10 mouse cellular contexts compared by ENCODE assay signal in genomic region chr3:57487455-57488153, GRCm38 (mm10).
A peak's percentile ranks its signal among the peaks of the same experiment; 100 is the strongest.
DNase-seq lines count a peak whose midpoint lies in the region; ATAC-seq and TF ChIP-seq lines count a peak whose summit lies in the region.
"Had no signal": no experiment of that assay in that cellular context is flagged by ENCODE, and none has a peak within 500 bp of the region (broad histone marks: within the 10 kb centered on the region; RNA-seq: fewer than 3 reads in every experiment).

No protein-coding gene starts in this region.

- no peak overlapping the region for H3K27ac ChIP-seq in forebrain, embryonic 11.5 days (ENCODE audit: low read depth, low read length)
- H3K27ac ChIP-seq in forebrain, embryonic 13.5 days: no peak overlapping the region
- H3K27ac ChIP-seq in liver, embryonic 11.5 days (ENCODE audit: low read depth, low read length): peak overlapping the region; percentile 19; the same call in 1 of the 2 replicates
- no peak overlapping the region for H3K27ac ChIP-seq in left cerebral cortex, adult 2 months

- no peaks in the 10 kb centered on the region for H3K27me3 ChIP-seq in forebrain, embryonic 11.5 days (ENCODE audit: control insufficient read depth, insufficient read depth, low read length)
- H3K27me3 ChIP-seq in forebrain, embryonic 13.5 days: no peaks in the 10 kb centered on the region
- no peaks in the 10 kb centered on the region for H3K27me3 ChIP-seq in liver, embryonic 11.5 days (replicated peaks; ENCODE audit: control insufficient read depth, insufficient read depth, low read length)
- H3K27me3 ChIP-seq: megakaryocyte, embryonic 14.5 days had no signal

- no peak overlapping the region for H3K4me3 ChIP-seq in forebrain, embryonic 11.5 days (ENCODE audit: low read depth, low read length)
- no peak overlapping the region for H3K4me3 ChIP-seq in forebrain, embryonic 13.5 days
- H3K4me3 ChIP-seq in liver, embryonic 11.5 days (ENCODE audit: low read depth, low read length): no peak overlapping the region
- H3K4me3 ChIP-seq in left cerebral cortex, adult 2 months: no peak overlapping the region
- H3K4me3 ChIP-seq: megakaryocyte, embryonic 14.5 days had no signal

- H3K36me3 ChIP-seq in forebrain, embryonic 11.5 days (ENCODE audit: control insufficient read depth, insufficient read depth, low read length): no peaks in the 10 kb centered on the region
- no peaks in the 10 kb centered on the region for H3K36me3 ChIP-seq in forebrain, embryonic 13.5 days (ENCODE audit: poor library complexity, severe bottlenecking)
- no peaks in the 10 kb centered on the region for H3K36me3 ChIP-seq in liver, embryonic 11.5 days (ENCODE audit: control insufficient read depth, insufficient read depth, low read length)

- H3K9me3 ChIP-seq in forebrain, embryonic 11.5 days (ENCODE audit: control insufficient read depth, low read length): no peaks in the 10 kb centered on the region
- no peaks in the 10 kb centered on the region; the same call in 1 of the 2 replicates for H3K9me3 ChIP-seq in forebrain, embryonic 13.5 days (replicated peaks)
- H3K9me3 ChIP-seq in liver, embryonic 11.5 days (ENCODE audit: control insufficient read depth, low read length): no peaks in the 10 kb centered on the region

- peak; percentile 50 for DNase-seq in forebrain, embryonic 11.5 days (ENCODE audit: low spot score)
- peak; percentile 37 for DNase-seq in embryo, embryonic 11.5 days (ENCODE audit: low read depth, low spot score)
- peak; percentile 41 for DNase-seq in heart, postnatal 4 days
- no peak for DNase-seq in liver, embryonic 11.5 days (ENCODE audit: low spot score)
- DNase-seq in left cerebral cortex, adult 2 months (ENCODE audit: extremely low spot score in 1 of 2, low spot score in 2 of 2): no peak
- DNase-seq in right cerebral cortex, postnatal 36 days (ENCODE audit: low spot score in 2 of 2): no peak
- DNase-seq in spleen, postnatal 4 days (ENCODE audit: low spot score in 2 of 2): no peak
- DNase-seq: cerebellum, adult 9-11 months had no signal

- H3K4me2 ChIP-seq in forebrain, embryonic 11.5 days (ENCODE audit: low read depth, low read length, severe bottlenecking): no peak overlapping the region
- H3K4me2 ChIP-seq in forebrain, embryonic 13.5 days: no peak overlapping the region
- no peak overlapping the region for H3K4me2 ChIP-seq in liver, embryonic 11.5 days

- no peaks in the 10 kb centered on the region for H3K4me1 ChIP-seq in forebrain, embryonic 11.5 days (replicated peaks; ENCODE audit: control insufficient read depth, insufficient read depth, low read length)
- no peaks in the 10 kb centered on the region for H3K4me1 ChIP-seq in forebrain, embryonic 13.5 days
- H3K4me1 ChIP-seq in liver, embryonic 11.5 days (replicated peaks; ENCODE audit: control insufficient read depth, insufficient read depth, low read length): no peaks in the 10 kb centered on the region
- H3K4me1 ChIP-seq: megakaryocyte, embryonic 14.5 days had no signal

- no peak overlapping the region for H3K9ac ChIP-seq in forebrain, embryonic 11.5 days (ENCODE audit: low read length)
- no peak overlapping the region for H3K9ac ChIP-seq in forebrain, embryonic 13.5 days
- no peak overlapping the region for H3K9ac ChIP-seq in liver, embryonic 11.5 days (ENCODE audit: low read depth, low read length)

- intact Hi-C loops in left cerebral cortex, adult 2 months (cut with DNase I): no loop called here

- 79% methylated on average over 8 of the region's 8 CpGs for WGBS in forebrain, embryonic 11.5 days
- WGBS in forebrain, embryonic 13.5 days: 84% methylated on average over 8 of the region's 8 CpGs
- 70% methylated on average over 8 of the region's 8 CpGs for WGBS in liver, embryonic 11.5 days

- no peak for TF ChIP-seq CTCF in left cerebral cortex, adult 2 months (IDR thresholded peaks at IDR 0.05)

- ATAC-seq in forebrain, embryonic 11.5 days (replicated peaks; ENCODE audit: low FRiP score): no peak
- no peak for ATAC-seq in forebrain, embryonic 13.5 days
- no peak for ATAC-seq in liver, embryonic 11.5 days (replicated peaks; ENCODE audit: low FRiP score)

Comparison
In these comparisons a context has a peak if more than half of its experiments do, and no peak if none do; other contexts are left out.
1. DNase-seq: peak in forebrain, embryonic 11.5 days (single experiment), embryo, embryonic 11.5 days (single experiment) and heart, postnatal 4 days (single experiment); none in liver, embryonic 11.5 days (single experiment), left cerebral cortex, adult 2 months (0 of 2), right cerebral cortex, postnatal 36 days (0 of 2) and spleen, postnatal 4 days (0 of 2).